Mouse (Mus musculus) embryo, embryonic 10.5 days (tissue): ENCODE results near the gene Msl1.
A peak's percentile ranks its signal among the peaks of the same experiment; 100 is the strongest.

ENCODE experiments used
- DNase-seq: peaks from one replicate; pipeline ENCODE4 v3.0.0-alpha.2; 2015; ENCODE audit warnings: low spot score

The Msl1 gene

DNA sequence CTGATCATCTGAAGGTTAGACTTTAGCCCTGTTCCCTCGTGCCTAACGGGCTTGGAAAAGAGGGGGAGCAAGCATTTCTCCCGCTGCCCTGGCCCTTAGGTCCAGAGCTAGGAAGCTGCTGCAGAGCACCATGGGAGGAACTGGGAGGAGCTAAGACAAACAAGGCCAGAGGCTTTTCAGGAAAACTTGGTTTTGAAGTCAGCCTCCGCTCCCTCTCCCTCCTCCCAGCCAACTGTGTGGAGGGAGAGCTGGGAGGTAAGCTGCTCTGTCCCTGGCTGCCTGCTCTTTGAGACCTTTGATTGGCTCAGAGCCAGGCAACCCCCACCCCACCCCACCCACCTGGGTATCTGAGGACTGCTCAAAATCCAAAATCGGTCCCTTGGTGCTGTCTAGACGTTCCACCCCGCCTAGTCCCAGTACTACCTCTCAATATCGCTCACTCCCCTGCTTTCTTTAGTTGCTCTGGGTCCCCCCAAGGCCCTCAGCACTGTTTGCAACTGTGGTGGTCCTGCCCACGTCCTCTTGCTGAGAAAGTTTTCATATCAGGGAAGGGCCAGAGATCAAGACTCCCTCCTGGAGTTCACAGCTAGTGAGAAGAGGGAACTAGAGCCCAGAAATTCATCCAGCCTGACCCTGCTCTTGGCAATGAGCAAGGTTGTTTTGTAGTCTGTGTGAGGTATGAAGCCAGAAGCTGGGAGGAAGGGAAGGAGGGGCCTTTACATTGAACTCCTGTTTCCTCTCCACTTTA, 18.3 kb upstream of the Msl1 start:
- DNase-seq, result peak; percentile 77

DNA sequence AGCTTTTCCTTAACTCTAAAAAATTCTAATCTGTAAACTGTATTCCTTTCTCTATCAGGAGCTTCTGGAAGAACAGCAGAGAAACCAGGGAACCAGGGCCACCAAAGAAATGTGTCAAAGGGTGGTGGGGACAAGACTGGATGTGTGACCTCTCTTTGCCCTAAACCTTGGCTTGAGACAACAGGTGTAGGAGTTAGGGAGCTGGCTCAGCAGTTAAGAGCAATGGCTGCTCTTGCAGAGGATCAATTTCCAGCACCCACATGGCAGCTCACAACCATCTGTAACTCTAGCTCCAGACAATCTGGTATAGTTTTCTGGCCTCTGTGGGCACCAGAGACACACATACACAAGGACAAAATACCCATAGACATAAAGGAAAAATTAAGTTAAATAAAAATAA, 17.4 kb upstream of the Msl1 start:
- DNase-seq, result no peak

- DNase-seq, result peak; percentile 79
Observed at GRCm38 (mm10) chr11:98781851-98782512, 13.3 kb upstream of the Msl1 start.

DNA sequence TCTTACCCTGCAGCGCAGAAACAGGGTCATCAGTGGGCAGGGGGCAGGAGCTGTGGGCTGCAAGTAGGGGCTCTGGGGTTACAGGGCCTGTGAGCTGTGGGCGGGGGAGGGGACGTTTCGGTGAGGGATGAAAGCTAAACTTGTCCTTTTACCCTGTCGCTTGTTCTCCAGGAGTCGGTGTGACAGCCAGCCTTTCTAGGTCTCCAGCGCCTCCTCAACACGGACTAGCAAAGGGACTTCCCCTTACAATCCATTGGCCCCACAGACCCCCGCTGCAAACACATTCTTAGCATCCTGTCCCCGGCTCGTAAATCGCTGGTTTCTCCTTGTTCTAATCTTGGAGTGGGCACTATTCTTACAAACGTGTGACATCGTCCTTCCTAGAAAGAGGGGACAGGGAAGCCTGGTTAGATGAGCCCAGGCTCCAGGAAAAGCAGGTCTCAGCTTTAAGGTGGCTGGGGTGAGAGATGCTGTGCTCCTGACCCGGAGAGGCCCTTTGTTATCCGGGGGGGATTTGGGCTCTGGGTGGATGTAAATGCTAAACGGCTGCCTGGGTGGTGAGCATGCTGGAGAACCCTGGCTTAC, 12.6 kb upstream of the Msl1 start:
- peak; percentile 70 for DNase-seq

DNA sequence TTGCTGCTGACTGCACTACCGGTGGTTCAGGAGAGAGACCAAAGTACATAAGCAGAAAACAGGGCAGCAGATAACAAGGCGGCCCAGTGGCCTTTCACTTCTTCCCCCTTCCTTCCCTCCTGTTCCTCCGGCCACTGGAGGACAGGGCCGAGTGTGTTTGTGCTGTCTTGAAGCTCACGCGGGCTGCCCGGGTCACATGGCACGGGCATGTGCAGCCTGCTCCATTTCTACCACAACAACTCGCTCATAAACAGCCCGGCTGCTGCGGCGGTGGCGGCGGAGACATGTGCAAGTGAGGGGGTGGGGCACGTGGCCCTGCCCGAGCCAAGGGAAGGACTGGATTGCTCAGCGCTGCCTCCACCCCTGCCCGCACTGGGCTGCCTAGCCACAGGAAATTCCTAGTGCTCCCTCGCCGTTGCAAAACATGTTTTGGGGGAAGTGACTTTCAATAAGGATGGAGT, 12.1 kb upstream of the Msl1 start:
- peak; percentile 82 for DNase-seq

- DNase-seq, result no peak
Observed at GRCm38 (mm10) chr11:98784139-98784538, 11.2 kb upstream of the Msl1 start.

DNA sequence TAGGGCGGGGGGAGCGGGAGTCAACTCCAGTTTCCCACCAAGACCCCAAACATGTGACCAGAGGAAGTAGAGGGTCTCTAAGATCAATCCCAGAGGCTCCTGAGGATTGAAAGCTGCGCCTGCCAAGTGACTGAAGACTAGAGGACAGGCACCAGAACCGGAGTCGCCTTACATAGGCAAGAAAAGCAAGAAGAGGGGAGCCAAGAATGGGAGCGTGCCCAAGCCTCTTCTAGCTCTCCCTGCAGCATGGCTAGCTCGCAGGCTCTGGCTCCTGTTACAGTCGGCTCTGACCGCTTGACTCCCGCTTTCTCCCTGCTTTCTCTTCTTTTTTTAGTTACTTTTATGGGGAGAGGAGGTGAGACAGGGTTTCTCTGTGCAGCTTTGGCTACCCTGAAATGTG, 10.1 kb upstream of the Msl1 start:
- DNase-seq, result no peak

DNA sequence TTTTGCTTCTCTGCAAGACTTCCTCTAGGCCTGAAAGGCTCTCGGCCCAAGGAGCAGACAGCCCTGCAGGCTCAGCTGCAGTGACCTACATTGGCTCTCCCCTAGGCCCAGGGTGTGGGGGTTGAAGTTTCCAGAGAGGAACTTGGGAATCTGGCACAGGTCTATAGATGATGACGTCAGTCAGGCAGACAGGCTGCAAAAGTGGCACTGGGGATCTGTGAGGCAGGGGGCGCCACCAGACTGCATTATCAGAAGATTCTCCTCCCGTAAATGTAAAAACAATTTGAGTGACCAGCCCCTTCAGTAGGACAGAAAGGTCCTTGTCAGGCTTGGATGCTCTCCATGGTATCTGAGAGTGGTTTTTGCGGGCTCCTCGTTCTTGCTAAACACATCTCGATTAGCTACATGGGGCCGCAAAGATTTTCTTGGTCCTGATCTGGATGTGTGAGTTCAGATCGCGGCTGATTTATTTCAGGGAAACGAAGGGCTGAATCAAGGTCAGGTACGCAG, 9.5 kb upstream of the Msl1 start:
- DNase-seq, result peak; percentile 80

DNA sequence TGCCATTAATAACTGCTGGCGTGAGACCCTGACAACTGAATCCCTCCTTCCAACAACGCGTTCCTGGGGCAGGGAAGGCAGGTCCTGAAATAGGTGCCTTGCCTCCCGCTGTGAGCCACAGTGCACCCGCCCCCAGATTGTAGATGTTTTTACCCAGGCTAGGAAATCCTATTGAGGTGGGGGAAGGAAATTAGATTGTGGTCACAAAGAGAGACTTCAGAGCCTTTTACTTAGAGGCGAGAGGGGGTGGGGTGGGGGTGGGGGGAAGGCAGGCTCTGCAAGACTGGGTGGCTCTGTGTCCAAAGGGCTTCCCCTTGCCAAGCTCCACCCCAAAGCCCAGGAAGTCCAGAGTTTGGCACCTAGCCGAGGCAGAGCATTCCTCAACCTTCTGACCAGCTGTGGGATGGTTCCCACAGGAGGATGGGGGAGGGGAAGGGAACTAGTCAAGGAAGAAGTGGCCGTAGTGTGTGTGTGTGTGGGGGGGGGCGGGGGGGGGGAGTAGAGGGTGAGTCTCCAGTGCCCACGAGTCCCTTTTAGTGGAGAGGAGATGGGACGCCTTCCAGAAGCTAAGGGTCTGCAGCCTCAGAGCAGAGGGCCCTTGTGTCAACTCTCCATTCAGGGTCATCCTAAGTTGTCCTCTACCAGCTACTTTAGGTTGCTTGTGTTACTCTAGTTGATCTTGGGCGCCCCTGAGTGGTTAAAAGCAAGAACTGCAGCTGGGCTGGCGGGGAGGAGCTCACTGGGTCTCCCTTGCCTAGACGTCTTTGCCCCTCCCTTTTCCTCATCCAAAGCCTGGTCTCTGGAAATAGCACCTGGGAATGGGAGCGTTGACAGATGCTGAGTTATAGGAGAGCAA, 8.7 kb upstream of the Msl1 start:
- peak; percentile 98 for DNase-seq

- DNase-seq, result no peak
Observed at GRCm38 (mm10) chr11:98787229-98787628, 8.1 kb upstream of the Msl1 start.

DNA sequence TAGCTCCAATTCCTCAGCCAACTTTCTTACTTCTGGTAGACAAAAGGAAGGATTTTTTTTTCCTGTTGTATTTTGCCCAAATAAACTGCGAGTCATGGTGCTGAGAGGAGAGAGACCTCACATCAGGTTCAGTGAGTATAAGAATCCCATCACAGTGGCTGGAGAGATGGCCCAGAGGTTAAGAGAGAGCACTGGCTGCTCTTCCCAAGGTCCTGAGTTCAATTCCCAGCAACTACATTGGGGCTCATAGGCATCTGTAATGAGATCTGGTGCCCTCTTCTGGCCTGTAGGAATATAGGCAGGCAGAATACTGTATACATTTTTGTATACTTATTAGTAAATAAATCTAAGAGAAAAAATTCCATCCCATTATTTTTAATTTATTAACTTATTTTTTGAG, 7.6 kb upstream of the Msl1 start:
- no peak for DNase-seq

DNA sequence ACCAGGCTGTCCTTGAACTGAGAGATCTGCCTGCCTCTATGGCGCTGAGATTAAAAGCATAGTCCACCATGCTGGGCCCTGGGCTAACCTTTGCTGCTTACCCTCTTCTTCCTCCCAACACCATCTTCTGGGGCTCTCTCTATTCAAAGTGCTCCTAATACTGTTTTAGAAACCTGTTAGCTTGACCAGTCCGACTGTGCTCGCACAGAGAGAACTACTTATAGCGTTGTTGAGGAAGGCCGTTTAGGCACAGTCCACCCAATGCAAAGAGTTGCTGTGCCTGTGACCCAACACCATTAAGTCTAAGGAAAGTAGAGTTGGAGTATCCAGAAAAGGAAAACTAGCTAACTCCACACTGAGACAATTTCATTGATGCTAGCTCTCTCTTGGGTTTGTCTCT, 7.2 kb upstream of the Msl1 start:
- DNase-seq, result no peak

DNA sequence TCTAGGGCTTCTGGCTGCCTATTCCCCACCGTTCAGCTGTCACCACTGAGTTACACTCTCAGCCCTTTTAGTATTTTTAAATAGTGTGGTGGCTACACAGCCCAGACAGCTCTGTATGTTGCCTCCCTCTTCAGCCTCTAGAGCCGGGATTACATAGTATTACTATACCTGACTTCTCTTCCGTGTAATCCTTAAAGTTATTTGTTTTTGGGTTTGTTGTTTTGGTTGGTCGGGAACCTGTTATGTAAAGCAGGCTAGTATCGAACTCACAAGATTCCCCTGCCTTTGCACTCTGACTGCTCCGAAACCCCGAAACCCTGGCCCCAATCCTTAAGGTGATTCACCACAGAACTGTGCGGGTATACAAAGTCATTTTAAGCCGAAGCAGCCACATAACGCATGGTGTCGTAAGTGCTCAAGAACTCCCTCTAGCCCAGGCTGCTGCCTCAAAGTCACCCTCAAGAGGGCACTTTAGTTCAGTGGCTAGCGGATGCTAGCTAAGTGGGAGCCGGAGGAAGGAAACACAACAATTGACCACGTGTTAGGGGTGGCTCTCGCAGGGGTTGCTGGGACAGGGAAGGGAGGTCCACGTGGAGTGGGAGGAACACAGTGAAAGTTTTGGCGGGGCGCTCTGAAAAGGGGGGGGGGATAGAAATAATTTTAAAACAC, 6.6 kb upstream of the Msl1 start:
- peak; percentile 96 for DNase-seq

DNA sequence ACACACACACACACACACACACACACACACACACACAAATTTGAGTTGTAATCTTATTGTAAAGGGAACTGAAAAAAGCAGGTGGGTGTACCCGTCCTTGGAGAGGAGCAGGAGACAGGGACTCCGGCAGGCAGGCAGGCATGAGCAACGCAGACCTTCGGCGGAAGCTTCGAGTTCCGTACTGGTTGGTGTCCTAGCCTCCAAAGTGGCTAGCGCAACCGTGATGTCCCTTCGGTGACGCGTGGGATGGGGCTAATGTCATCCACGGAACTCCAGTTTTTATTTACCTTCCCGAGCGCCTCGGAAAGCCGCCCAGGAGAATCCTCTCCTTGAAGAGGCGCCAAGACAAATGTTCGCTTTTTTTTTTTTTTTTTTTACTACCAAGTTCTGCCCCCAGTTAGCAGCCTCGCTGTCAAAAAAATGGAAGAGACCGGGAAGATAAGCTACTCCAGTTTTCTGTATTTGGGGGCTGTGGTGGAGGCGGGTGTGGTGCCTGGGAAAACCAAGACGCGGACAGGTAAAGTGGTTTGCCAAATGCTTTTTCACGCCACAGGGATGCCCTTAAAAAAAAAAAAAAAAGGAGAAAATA, 6.0 kb upstream of the Msl1 start:
- DNase-seq, result no peak

GRCm38 (mm10) chr11:98789824-98790223, 5.5 kb upstream of the Msl1 start:
- no peak for DNase-seq

DNA sequence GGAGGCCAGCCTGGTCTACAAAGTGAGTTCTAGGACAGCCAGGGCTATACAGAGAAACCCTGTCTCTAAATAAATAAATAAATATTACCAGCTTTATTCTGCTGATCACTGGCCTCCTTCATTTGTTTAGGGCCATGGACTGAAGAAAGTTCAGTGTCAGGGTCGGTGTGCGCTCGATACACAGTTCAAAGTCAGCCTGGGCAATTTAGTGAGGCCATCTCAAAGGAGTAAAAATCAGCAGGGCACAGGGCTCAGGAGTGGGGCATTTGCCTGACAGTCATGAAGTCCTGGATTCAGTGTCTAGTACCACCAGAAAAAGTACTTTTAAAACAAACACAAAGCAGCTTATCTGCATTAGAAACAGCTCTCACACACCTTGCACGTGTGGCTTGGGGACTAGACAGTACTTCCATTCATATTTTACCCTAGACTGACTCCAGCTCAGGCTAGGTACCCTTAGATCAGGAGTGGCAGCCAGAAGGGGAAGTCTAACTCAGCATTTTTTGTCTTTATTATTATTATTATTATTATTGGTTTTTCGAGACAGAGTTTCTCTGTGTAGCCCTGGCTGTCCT, 4.6 kb upstream of the Msl1 start:
- DNase-seq, result no peak

- DNase-seq, result no peak
Observed at GRCm38 (mm10) chr11:98791448-98791847, 3.9 kb upstream of the Msl1 start.

- DNase-seq, result no peak
Observed at GRCm38 (mm10) chr11:98792081-98792480, 3.2 kb upstream of the Msl1 start.

GRCm38 (mm10) chr11:98794469-98795014, 774 bp upstream of the Msl1 start:
- peak; percentile 78 for DNase-seq

- DNase-seq, result peak; percentile 60
Observed at GRCm38 (mm10) chr11:98795714-98796514, 598 bp downstream of the Msl1 start.
